In the genomic region with DNA sequence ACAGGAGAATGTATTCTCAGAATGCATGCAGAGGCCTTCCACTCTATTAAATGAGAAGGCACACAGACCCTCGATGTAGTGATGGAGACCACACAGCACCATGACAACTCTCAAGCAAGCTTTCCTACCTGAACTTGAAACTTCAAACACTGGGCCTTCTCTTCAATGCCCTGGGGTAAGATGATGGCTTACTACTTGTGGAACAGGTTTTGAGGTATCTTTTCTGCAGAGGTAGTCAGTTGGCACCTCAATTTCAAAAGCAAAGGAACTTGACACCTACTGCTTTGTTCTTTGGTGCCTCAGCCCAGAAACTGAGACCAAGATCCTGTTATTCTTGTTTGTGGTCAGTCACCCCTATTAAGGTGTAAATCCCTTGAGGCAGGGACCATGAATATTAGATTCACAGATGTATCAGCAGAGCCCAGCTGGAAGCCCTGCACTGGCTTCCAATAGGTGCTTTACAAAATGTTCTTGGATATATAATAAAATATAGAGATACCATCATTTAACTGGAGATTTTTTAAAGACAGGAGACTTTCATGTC, we compare ENCODE assay signal across 30 mouse cellular contexts.
A peak's percentile ranks its signal among the peaks of the same experiment; 100 is the strongest.
DNase-seq lines count a peak whose midpoint lies in the region; ATAC-seq and TF ChIP-seq lines count a peak whose summit lies in the region.
"Had no signal": no experiment of that assay in that cellular context is flagged by ENCODE, and none has a peak within 500 bp of the region (broad histone marks: within the 10 kb centered on the region; RNA-seq: fewer than 3 reads in every experiment).

No protein-coding gene starts in this region.

- no peak overlapping the region for H3K9ac ChIP-seq in kidney, embryonic 14.5 days (ENCODE audit: low read depth, low read length)
- no peak overlapping the region for H3K9ac ChIP-seq in stomach, embryonic 15.5 days
- no peak overlapping the region for H3K9ac ChIP-seq in stomach, postnatal 0 days (ENCODE audit: low read length)
- no peak overlapping the region for H3K9ac ChIP-seq in stomach, embryonic 16.5 days (ENCODE audit: low read length)
- H3K9ac ChIP-seq: forebrain, postnatal 0 days; heart, embryonic 13.5 days; hindbrain, embryonic 14.5 days; limb, embryonic 12.5 days; liver, embryonic 12.5 days; liver, postnatal 0 days; neural tube, embryonic 15.5 days had no signal

- H3K4me2 ChIP-seq in kidney, embryonic 14.5 days (replicated peaks; ENCODE audit: low read depth, low read length) = no peak overlapping the region
- H3K4me2 ChIP-seq in stomach, embryonic 15.5 days = no peak overlapping the region
- no peak overlapping the region for H3K4me2 ChIP-seq in stomach, postnatal 0 days (replicated peaks; ENCODE audit: low read depth)
- H3K4me2 ChIP-seq in stomach, embryonic 16.5 days (ENCODE audit: low read depth, low read length) = no peak overlapping the region
- H3K4me2 ChIP-seq: heart, embryonic 13.5 days; hindbrain, embryonic 14.5 days; limb, embryonic 12.5 days; liver, embryonic 12.5 days; neural tube, embryonic 15.5 days had no signal

- peak; percentile 49 for ATAC-seq in kidney, embryonic 14.5 days (ENCODE audit: low FRiP score, low TSS enrichment)
- no peak for ATAC-seq in stomach, embryonic 15.5 days (ENCODE audit: insufficient read depth, low FRiP score, low read depth)
- ATAC-seq in stomach, postnatal 0 days (ENCODE audit: low FRiP score, low TSS enrichment) = no peak
- ATAC-seq in stomach, embryonic 16.5 days (ENCODE audit: insufficient read depth, low FRiP score) = no peak
- ATAC-seq: CD4-positive, CD25-positive, alpha-beta regulatory T cell, adult 4 months; forebrain, postnatal 0 days; intestine, postnatal 0 days; liver, postnatal 0 days; lung, postnatal 0 days had no signal

- H3K9me3 ChIP-seq in kidney, embryonic 14.5 days (ENCODE audit: control insufficient read depth, low read length) = no peaks in the 10 kb centered on the region
- H3K9me3 ChIP-seq in stomach, embryonic 15.5 days = no peaks in the 10 kb centered on the region
- H3K9me3 ChIP-seq in stomach, postnatal 0 days (ENCODE audit: control insufficient read depth, low read length) = no peaks in the 10 kb centered on the region
- H3K9me3 ChIP-seq in stomach, embryonic 16.5 days (replicated peaks; ENCODE audit: control insufficient read depth, low read length) = no peaks in the 10 kb centered on the region
- H3K9me3 ChIP-seq: heart, embryonic 13.5 days; limb, embryonic 12.5 days; liver, embryonic 12.5 days; neural tube, embryonic 15.5 days had no signal

- H3K27me3 ChIP-seq in kidney, embryonic 14.5 days (ENCODE audit: control insufficient read depth, insufficient read depth, low read length) = no peaks in the 10 kb centered on the region
- H3K27me3 ChIP-seq in stomach, embryonic 15.5 days (replicated peaks) = no peaks in the 10 kb centered on the region
- H3K27me3 ChIP-seq in stomach, postnatal 0 days (ENCODE audit: control insufficient read depth, insufficient read depth, low read length) = no peaks in the 10 kb centered on the region
- no peaks in the 10 kb centered on the region for H3K27me3 ChIP-seq in stomach, embryonic 16.5 days (ENCODE audit: control insufficient read depth, insufficient read depth, low read length)
- H3K27me3 ChIP-seq: heart, embryonic 13.5 days; limb, embryonic 12.5 days; liver, embryonic 12.5 days; neural tube, embryonic 15.5 days had no signal

- no peak for TF ChIP-seq EP300 in stomach, postnatal 0 days (optimal IDR thresholded peaks at IDR 0.05)

- no peak overlapping the region for H3K4me3 ChIP-seq in kidney, embryonic 14.5 days (ENCODE audit: low read length)
- no peak overlapping the region for H3K4me3 ChIP-seq in stomach, embryonic 15.5 days (replicated peaks)
- no peak overlapping the region for H3K4me3 ChIP-seq in stomach, postnatal 0 days (ENCODE audit: low read depth, low read length)
- no peak overlapping the region for H3K4me3 ChIP-seq in stomach, embryonic 16.5 days (replicated peaks; ENCODE audit: low read length)
- H3K4me3 ChIP-seq: heart, adult 2 months; heart, embryonic 13.5 days; limb, embryonic 12.5 days; liver, embryonic 12.5 days; neural tube, embryonic 15.5 days had no signal

- H3K36me3 ChIP-seq in kidney, embryonic 14.5 days (ENCODE audit: control insufficient read depth, insufficient read depth, low read length) = no peaks in the 10 kb centered on the region
- H3K36me3 ChIP-seq in stomach, embryonic 15.5 days = no peaks in the 10 kb centered on the region
- no peaks in the 10 kb centered on the region for H3K36me3 ChIP-seq in stomach, postnatal 0 days (ENCODE audit: control insufficient read depth, insufficient read depth, low read length)
- no peaks in the 10 kb centered on the region for H3K36me3 ChIP-seq in stomach, embryonic 16.5 days (ENCODE audit: control insufficient read depth, insufficient read depth, low read length)
- H3K36me3 ChIP-seq: heart, embryonic 13.5 days; limb, embryonic 12.5 days; liver, embryonic 12.5 days; neural tube, embryonic 15.5 days had no signal

- H3K27ac ChIP-seq in kidney, embryonic 14.5 days (ENCODE audit: low read depth, low read length) = no peak overlapping the region
- 0 out of 2 replicates have a peak overlapping the region, but pooled peaks have one; percentile 8 for H3K27ac ChIP-seq in stomach, embryonic 15.5 days
- H3K27ac ChIP-seq in stomach, postnatal 0 days (replicated peaks) = no peak overlapping the region; the same call in 1 of the 2 replicates
- peak overlapping the region; percentile 24 for H3K27ac ChIP-seq in stomach, embryonic 16.5 days (ENCODE audit: low read length)
- H3K27ac ChIP-seq: heart, adult 2 months; heart, embryonic 13.5 days; hindbrain, embryonic 14.5 days; limb, embryonic 12.5 days; liver, embryonic 12.5 days; macrophage; neural tube, embryonic 15.5 days had no signal

- DNase-seq in kidney, adult 8-10 months = no peak
- DNase-seq in stomach, postnatal 0 days (ENCODE audit: low spot score) = no peak
- peak; percentile 21 for DNase-seq in fat pad, adult 2 months (ENCODE audit: extremely low read depth, low read depth, low spot score)
- no peak for DNase-seq in thymus, postnatal 25 days
- no peak for DNase-seq in layer of hippocampus, postnatal 36 days
- DNase-seq: adrenal gland, postnatal 25 days; cerebellum, adult 2 months; cerebellum, postnatal 14 days; forebrain, postnatal 0 days; gastrocnemius, postnatal 25 days; heart, adult 2 months; heart, postnatal 10 days; kidney, postnatal 14 days; layer of hippocampus, adult 9-11 months; liver, postnatal 0 days; midbrain, embryonic 14.5 days; retina, postnatal 1 day; right cerebral cortex, postnatal 25 days had no signal

- 43% methylated on average over 1 of the region's 1 CpGs for WGBS in kidney, embryonic 14.5 days
- WGBS in stomach, embryonic 15.5 days = 50% methylated on average over 1 of the region's 1 CpGs
- WGBS in stomach, postnatal 0 days = 62% methylated on average over 1 of the region's 1 CpGs
- 42% methylated on average over 1 of the region's 1 CpGs for WGBS in stomach, embryonic 16.5 days

- TF ChIP-seq CTCF in stomach, postnatal 0 days (IDR thresholded peaks at IDR 0.05; ENCODE audit: low read depth) = no peak

- no peaks in the 10 kb centered on the region for H3K4me1 ChIP-seq in kidney, embryonic 14.5 days (ENCODE audit: control insufficient read depth, insufficient read depth, low read length)
- no peaks in the 10 kb centered on the region for H3K4me1 ChIP-seq in stomach, embryonic 15.5 days
- H3K4me1 ChIP-seq in stomach, postnatal 0 days (replicated peaks; ENCODE audit: control insufficient read depth, insufficient read depth) = no peaks in the 10 kb centered on the region
- H3K4me1 ChIP-seq in stomach, embryonic 16.5 days (ENCODE audit: control insufficient read depth, insufficient read depth, low read length) = no peaks in the 10 kb centered on the region
- H3K4me1 ChIP-seq: heart, embryonic 13.5 days; limb, embryonic 12.5 days; neural tube, embryonic 15.5 days had no signal

Comparison
In these comparisons a context has a peak if more than half of its experiments do, and no peak if none do; other contexts are left out.
1. H3K27ac ChIP-seq: peak in stomach, embryonic 15.5 days (single experiment) and stomach, embryonic 16.5 days (single experiment); none in kidney, embryonic 14.5 days (single experiment) and stomach, postnatal 0 days (single experiment).